Mouse (Mus musculus): ENCODE data around the gene Trim46. TPM values are rescaled to one million over a fixed set of nuclear protein-coding genes. Genes with fewer than 3 reads are reported as not detected.
A peak's percentile ranks its signal among the peaks of the same experiment; 100 is the strongest.

Trim46 gene
- polyA plus RNA-seq, 1 experiment = 15.2 TPM

- peak overlapping the region; percentile 59 for H3K4me3 ChIP-seq
- H3K79me2 ChIP-seq (ENCODE audit: control insufficient read depth, insufficient read depth) = no peaks in the 10 kb centered on the region
- H3K36me3 ChIP-seq (ENCODE audit: control insufficient read depth, insufficient read depth) = peaks cover 6% of the 10 kb centered on the region
- H3ac ChIP-seq (ENCODE audit: control insufficient read depth, insufficient read length) = peak overlapping the region; percentile 13
- TF ChIP-seq MYOG (IDR thresholded peaks at IDR 0.05; ENCODE audit: control insufficient read depth in 1 of 3, insufficient read depth in 1 of 3, insufficient read length in 2 of 3, low read depth in 2 of 3) (no peak), POLR2A (IDR thresholded peaks at IDR 0.05; ENCODE audit: insufficient read length, low read depth) (peak; percentile 97), POLR2AphosphoS2 (IDR thresholded peaks at IDR 0.05; ENCODE audit: insufficient read length, low read depth) (peak; percentile 96), E2F4 (IDR thresholded peaks at IDR 0.05; ENCODE audit: insufficient read depth) (no peak), SRF (IDR thresholded peaks at IDR 0.05; ENCODE audit: control insufficient read depth, insufficient read length, low read depth) (no peak), TCF12 (IDR thresholded peaks at IDR 0.05; ENCODE audit: insufficient read depth, poor library complexity, severe bottlenecking) (no peak), USF1 (IDR thresholded peaks at IDR 0.05; ENCODE audit: low read depth) (no peak)
- H3K27me3 ChIP-seq (ENCODE audit: control insufficient read depth, insufficient read depth, insufficient read length) = no peaks in the 10 kb centered on the region
- peak overlapping the region; percentile 93 for H3K4me2 ChIP-seq (ENCODE audit: low read depth)
Measured at GRCm38 (mm10) chr3:89279153-89279890, 33.2 kb upstream of the Trim46 start.

DNA sequence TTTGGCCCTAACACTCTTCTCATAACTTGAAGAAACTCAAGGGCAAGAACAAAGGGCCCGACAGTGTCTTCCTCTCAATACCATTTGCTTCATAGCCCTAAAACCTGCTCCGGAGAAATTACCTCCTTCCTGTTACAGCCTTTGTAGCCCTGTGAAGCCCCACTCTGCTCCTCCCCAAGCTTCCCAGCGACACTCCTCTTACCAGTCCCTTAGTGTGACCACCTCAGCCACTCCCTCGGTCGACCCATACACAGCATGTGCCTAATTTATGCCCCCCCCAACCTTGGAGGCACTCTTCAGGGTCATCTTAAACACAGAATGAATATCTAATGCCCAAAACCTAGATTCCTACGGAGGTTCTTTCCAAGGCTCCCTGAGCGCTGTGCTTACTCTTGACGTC, 32.5 kb upstream of the Trim46 start:
- Histone ChIP-seq H3ac (ENCODE audit: control insufficient read depth, insufficient read length) (peak overlapping the region; percentile 13), H3K4me3 (peak overlapping the region; percentile 59), H3K79me2 (ENCODE audit: control insufficient read depth, insufficient read depth) (no peaks in the 10 kb centered on the region), H3K36me3 (ENCODE audit: control insufficient read depth, insufficient read depth) (peaks cover 6% of the 10 kb centered on the region), H3K4me2 (ENCODE audit: low read depth) (peak overlapping the region; percentile 93), H3K27me3 (ENCODE audit: control insufficient read depth, insufficient read depth, insufficient read length) (no peaks in the 10 kb centered on the region)
- TF ChIP-seq SRF (IDR thresholded peaks at IDR 0.05; ENCODE audit: control insufficient read depth, insufficient read length, low read depth) = no peak
- no peak for TF ChIP-seq TCF12 (IDR thresholded peaks at IDR 0.05; ENCODE audit: insufficient read depth, poor library complexity, severe bottlenecking)
- no peak for TF ChIP-seq USF1 (IDR thresholded peaks at IDR 0.05; ENCODE audit: low read depth)
- TF ChIP-seq TCF3 (IDR thresholded peaks at IDR 0.05; ENCODE audit: insufficient read length, low read depth) = no peak

DNA sequence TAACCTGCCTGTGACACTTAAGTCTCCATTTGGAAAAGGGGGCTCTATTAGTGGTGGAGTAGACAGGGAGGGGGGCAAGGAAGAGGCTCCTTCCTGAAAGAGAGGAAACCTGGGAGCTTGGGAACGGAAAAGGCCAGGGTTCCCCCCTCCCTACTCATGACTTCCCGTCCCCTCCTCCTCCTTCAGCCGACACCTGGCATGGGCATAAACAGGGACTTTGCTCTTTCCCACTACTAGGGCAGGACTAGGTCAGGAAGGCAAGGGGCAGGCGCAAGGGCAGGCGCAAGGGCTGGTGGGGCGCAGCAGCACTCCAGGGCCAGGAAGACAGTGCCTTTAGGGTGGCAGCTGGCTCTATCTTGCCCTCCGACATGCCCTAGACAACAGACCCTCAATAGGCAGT, 32.0 kb upstream of the Trim46 start:
- peak overlapping the region; percentile 59 for H3K4me3 ChIP-seq

GRCm38 (mm10) chr3:89277281-89278021, 31.3 kb upstream of the Trim46 start:
- no peaks in the 10 kb centered on the region for H3K27me3 ChIP-seq (ENCODE audit: control insufficient read depth, insufficient read depth, insufficient read length)
- H3K36me3 ChIP-seq (ENCODE audit: control insufficient read depth, insufficient read depth) = peaks cover 6% of the 10 kb centered on the region
- no peaks in the 10 kb centered on the region for H3K79me2 ChIP-seq (ENCODE audit: control insufficient read depth, insufficient read depth)
- H3ac ChIP-seq (ENCODE audit: control insufficient read depth, insufficient read length) = peak overlapping the region; percentile 13
- H3K4me3 ChIP-seq = peak overlapping the region; percentile 59
- peak overlapping the region; percentile 93 for H3K4me2 ChIP-seq (ENCODE audit: low read depth)
- no peak for TF ChIP-seq MAX (IDR thresholded peaks at IDR 0.05; ENCODE audit: low read depth)
- TF ChIP-seq TCF12 (IDR thresholded peaks at IDR 0.05; ENCODE audit: insufficient read depth, poor library complexity, severe bottlenecking) = no peak
- no peak for TF ChIP-seq TCF3 (IDR thresholded peaks at IDR 0.05; ENCODE audit: insufficient read length, low read depth)

More for the DNA sequence above, 32.0 kb upstream of the Trim46 start:
- H3ac ChIP-seq (ENCODE audit: control insufficient read depth, insufficient read length) = peak overlapping the region; percentile 13
- peaks cover 6% of the 10 kb centered on the region for H3K36me3 ChIP-seq (ENCODE audit: control insufficient read depth, insufficient read depth)
- peak overlapping the region; percentile 93 for H3K4me2 ChIP-seq (ENCODE audit: low read depth)
- no peaks in the 10 kb centered on the region for H3K27me3 ChIP-seq (ENCODE audit: control insufficient read depth, insufficient read depth, insufficient read length)
- no peaks in the 10 kb centered on the region for H3K79me2 ChIP-seq (ENCODE audit: control insufficient read depth, insufficient read depth)
- TF ChIP-seq POLR2A (IDR thresholded peaks at IDR 0.05; ENCODE audit: insufficient read length, low read depth) (peak; percentile 33), MAX (IDR thresholded peaks at IDR 0.05; ENCODE audit: low read depth) (no peak), MYOG (IDR thresholded peaks at IDR 0.05; ENCODE audit: control insufficient read depth in 1 of 3, insufficient read depth in 1 of 3, insufficient read length in 2 of 3, low read depth in 2 of 3) (peak in 1 of 3 experiments; percentile 25)

DNA sequence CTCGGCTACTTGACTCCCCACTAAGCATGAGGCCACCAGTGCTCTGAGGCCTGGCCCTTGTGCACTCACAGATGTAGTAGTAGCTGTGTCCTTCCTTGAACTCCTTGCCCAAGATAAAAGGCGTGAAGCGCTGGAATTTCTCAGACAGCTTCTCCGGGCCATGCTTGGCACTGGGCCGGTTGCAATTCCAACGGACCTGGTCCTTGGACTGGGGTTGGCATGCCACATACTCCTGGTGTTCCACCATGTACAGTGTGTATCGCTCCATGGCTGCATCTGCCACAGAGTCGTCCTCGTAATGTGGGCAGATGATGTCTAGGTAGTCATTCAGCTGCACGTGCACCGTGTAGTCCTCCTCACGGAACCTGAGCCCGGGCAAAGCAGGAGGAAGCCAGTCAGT, 30.0 kb upstream of the Trim46 start:
- Histone ChIP-seq H3ac (ENCODE audit: control insufficient read depth, insufficient read length) (no peak overlapping the region), H3K79me2 (ENCODE audit: control insufficient read depth, insufficient read depth) (no peaks in the 10 kb centered on the region), H3K4me2 (ENCODE audit: low read depth) (no peak overlapping the region), H3K36me3 (ENCODE audit: control insufficient read depth, insufficient read depth) (peaks cover 6% of the 10 kb centered on the region), H3K4me3 (no peak overlapping the region), H3K27me3 (ENCODE audit: control insufficient read depth, insufficient read depth, insufficient read length) (no peaks in the 10 kb centered on the region)
- TF ChIP-seq MYOG (IDR thresholded peaks at IDR 0.05; ENCODE audit: control insufficient read depth in 1 of 3, insufficient read depth in 1 of 3, insufficient read length in 2 of 3, low read depth in 2 of 3) = no peak
- TF ChIP-seq E2F4 (IDR thresholded peaks at IDR 0.05; ENCODE audit: insufficient read depth) = no peak
- TF ChIP-seq CEBPB (IDR thresholded peaks at IDR 0.05; ENCODE audit: insufficient read depth, poor library complexity, severe bottlenecking) = no peak
- TF ChIP-seq TCF3 (IDR thresholded peaks at IDR 0.05; ENCODE audit: insufficient read length, low read depth) = no peak
- TF ChIP-seq MYOD1 (IDR thresholded peaks at IDR 0.05; ENCODE audit: control insufficient read depth in 1 of 3, insufficient read length in 2 of 3, low read depth in 2 of 3) = no peak
- no peak for TF ChIP-seq SRF (IDR thresholded peaks at IDR 0.05; ENCODE audit: control insufficient read depth, insufficient read length, low read depth)
- no peak for TF ChIP-seq MAX (IDR thresholded peaks at IDR 0.05; ENCODE audit: low read depth)
- no peak for TF ChIP-seq POLR2AphosphoS2 (IDR thresholded peaks at IDR 0.05; ENCODE audit: insufficient read length, low read depth)
- no peak for TF ChIP-seq REST (IDR thresholded peaks at IDR 0.05; ENCODE audit: insufficient read depth, insufficient read length)
- no peak for TF ChIP-seq USF1 (IDR thresholded peaks at IDR 0.05; ENCODE audit: low read depth)
- no peak for TF ChIP-seq TCF12 (IDR thresholded peaks at IDR 0.05; ENCODE audit: insufficient read depth, poor library complexity, severe bottlenecking)

Data from myocyte (in vitro differentiated cells).